33 mouse cellular contexts compared by ENCODE assay signal in genomic region chr12:87029251-87029976, GRCm38 (mm10). TPM values are rescaled to one million over a fixed set of nuclear protein-coding genes. Genes with fewer than 3 reads are reported as not detected.
DNase-seq lines count a peak whose midpoint lies in the region; ATAC-seq lines count a peak whose summit lies in the region.
"Had no signal": no experiment of that assay in that cellular context is flagged by ENCODE, and none has a peak within 500 bp of the region (broad histone marks: within the 10 kb centered on the region; RNA-seq: fewer than 3 reads in every experiment).

No protein-coding gene starts in this region.

- peak; percentile 57 for DNase-seq in midbrain, embryonic 11.5 days (ENCODE audit: low spot score, missing footprints)
- peak; percentile 84 for DNase-seq in cerebellum, adult 8-10 months
- DNase-seq in cerebellum, postnatal 25 days: peak; percentile 91 to 93
- DNase-seq in spleen, postnatal 4 days (ENCODE audit: low spot score in 2 of 2): no peak
- DNase-seq in lung, adult 18-20 months: no peak
- DNase-seq in retina, postnatal 1 day: no peak
- DNase-seq: adrenal gland, adult 8-10 months; kidney, adult 8-10 months; layer of hippocampus, adult 9-11 months; lung, postnatal 36 days; midbrain, embryonic 14.5 days; spleen, adult 18-20 months; thymus, adult 18-20 months; thymus, postnatal 25 days had no signal

- no peak overlapping the region for H3K4me2 ChIP-seq in midbrain, embryonic 11.5 days
- no peak overlapping the region for H3K4me2 ChIP-seq in midbrain, embryonic 13.5 days (replicated peaks)
- H3K4me2 ChIP-seq: embryonic facial prominence, embryonic 13.5 days; heart, embryonic 15.5 days; hindbrain, embryonic 13.5 days; limb, embryonic 12.5 days; liver, embryonic 15.5 days; neural tube, embryonic 15.5 days had no signal

- no peaks in the 10 kb centered on the region for H3K36me3 ChIP-seq in midbrain, embryonic 11.5 days (ENCODE audit: control insufficient read depth, insufficient read depth, low read length)
- H3K36me3 ChIP-seq in midbrain, embryonic 13.5 days: no peaks in the 10 kb centered on the region
- H3K36me3 ChIP-seq: embryonic facial prominence, embryonic 13.5 days; forebrain, embryonic 10.5 days; heart, embryonic 10.5 days; heart, embryonic 15.5 days; hindbrain, embryonic 13.5 days; limb, embryonic 12.5 days; liver, embryonic 15.5 days; neural tube, embryonic 15.5 days had no signal

- peaks cover 5% of the 10 kb centered on the region; the same call in 1 of the 2 replicates for H3K4me1 ChIP-seq in midbrain, embryonic 11.5 days (ENCODE audit: control insufficient read depth, insufficient read depth, low read length)
- peaks cover 18% of the 10 kb centered on the region for H3K4me1 ChIP-seq in midbrain, embryonic 13.5 days (replicated peaks)
- H3K4me1 ChIP-seq: liver, embryonic 15.5 days had no signal

- ATAC-seq in midbrain, embryonic 11.5 days (ENCODE audit: low FRiP score): no peak
- no peak for ATAC-seq in midbrain, embryonic 13.5 days
- peak; percentile 50; the same call in 1 of the 2 replicates for ATAC-seq in cerebellum, adult (ENCODE audit: insufficient number of reproducible peaks, low FRiP score, low TSS enrichment)
- ATAC-seq: activated CD4-positive, CD25-positive, alpha-beta regulatory T cell, adult 4 months; CD4-positive, CD25-positive, alpha-beta regulatory T cell, adult 4 months; forebrain, embryonic 16.5 days; intestine, embryonic 16.5 days had no signal

- no peaks in the 10 kb centered on the region for H3K9me3 ChIP-seq in midbrain, embryonic 11.5 days (ENCODE audit: control insufficient read depth, low read length)
- no peaks in the 10 kb centered on the region for H3K9me3 ChIP-seq in midbrain, embryonic 13.5 days
- H3K9me3 ChIP-seq: embryonic facial prominence, embryonic 13.5 days; forebrain, embryonic 10.5 days; heart, embryonic 10.5 days; heart, embryonic 15.5 days; hindbrain, embryonic 13.5 days; limb, embryonic 12.5 days; liver, embryonic 15.5 days; megakaryocyte, embryonic 14.5 days; neural tube, embryonic 15.5 days had no signal

- H3K4me3 ChIP-seq in midbrain, embryonic 11.5 days (ENCODE audit: low read depth, low read length): no peak overlapping the region
- H3K4me3 ChIP-seq in midbrain, embryonic 13.5 days (replicated peaks): no peak overlapping the region
- H3K4me3 ChIP-seq: embryonic facial prominence, embryonic 13.5 days; forebrain, embryonic 10.5 days; heart, embryonic 10.5 days; heart, embryonic 15.5 days; hindbrain, embryonic 13.5 days; limb, embryonic 12.5 days; liver, embryonic 15.5 days; megakaryocyte, embryonic 14.5 days; neural tube, embryonic 15.5 days had no signal

- no peak overlapping the region for H3K9ac ChIP-seq in midbrain, embryonic 11.5 days (ENCODE audit: low read length)
- no peak overlapping the region for H3K9ac ChIP-seq in midbrain, embryonic 13.5 days (replicated peaks)
- H3K9ac ChIP-seq: embryonic facial prominence, embryonic 13.5 days; heart, embryonic 15.5 days; hindbrain, embryonic 13.5 days; limb, embryonic 12.5 days; liver, embryonic 15.5 days; neural tube, embryonic 15.5 days had no signal

- H3K27ac ChIP-seq in midbrain, embryonic 11.5 days (ENCODE audit: low read depth, low read length): no peak overlapping the region
- H3K27ac ChIP-seq in midbrain, embryonic 13.5 days: no peak overlapping the region
- H3K27ac ChIP-seq: embryonic facial prominence, embryonic 13.5 days; forebrain, embryonic 10.5 days; heart, embryonic 10.5 days; heart, embryonic 15.5 days; hindbrain, embryonic 13.5 days; kidney, postnatal 0 days; limb, embryonic 12.5 days; liver, embryonic 15.5 days; neural tube, embryonic 15.5 days; stomach, postnatal 0 days had no signal

- peaks cover 3% of the 10 kb centered on the region; the same call in 1 of the 2 replicates for H3K27me3 ChIP-seq in midbrain, embryonic 11.5 days (ENCODE audit: control insufficient read depth, insufficient read depth, low read length)
- peaks cover 17% of the 10 kb centered on the region; the same call in 1 of the 2 replicates for H3K27me3 ChIP-seq in midbrain, embryonic 13.5 days

- WGBS in midbrain, embryonic 11.5 days: 65% methylated on average over 5 of the region's 5 CpGs
- 69% methylated on average over 5 of the region's 5 CpGs for WGBS in midbrain, embryonic 13.5 days

RNA-seq across cellular contexts. Expression of gene Tmem63c, which starts 8.3 kb away (rescaled TPM):
- polyA plus RNA-seq in midbrain, embryonic 11.5 days (2014; fragmentation: Nextera tagmentation; extraction: Ambion mirVana): 0.64 and 0.77 TPM in 2 replicates
- polyA plus RNA-seq in midbrain, embryonic 13.5 days (2015; fragmentation: Nextera tagmentation; extraction: Ambion mirVana): 3.7 and 4.3 TPM in 2 replicates
- polyA plus RNA-seq: limb, embryonic 12.5 days; liver, adult 2 months; liver, embryonic 15.5 days had no signal

RNA-seq across cellular contexts. Expression of gene Zdhhc22, which starts 39.2 kb away (rescaled TPM):
- polyA plus RNA-seq in midbrain, embryonic 11.5 days (2014; fragmentation: Nextera tagmentation; extraction: Ambion mirVana): 0.41 and 0.51 TPM in 2 replicates
- polyA plus RNA-seq in midbrain, embryonic 13.5 days (2015; fragmentation: Nextera tagmentation; extraction: Ambion mirVana): 6.0 and 7.1 TPM in 2 replicates
- polyA plus RNA-seq: forebrain, embryonic 10.5 days; heart, embryonic 10.5 days; heart, embryonic 15.5 days; large intestine, adult 2 months; liver, adult 2 months had no signal

Comparison
In these comparisons a context has a peak if more than half of its experiments do, and no peak if none do; other contexts are left out.
1. DNase-seq: peak in midbrain, embryonic 11.5 days (single experiment), cerebellum, adult 8-10 months (single experiment) and cerebellum, postnatal 25 days (2 of 2); none in spleen, postnatal 4 days (0 of 2), lung, adult 18-20 months (0 of 2) and retina, postnatal 1 day (single experiment).